Mouse (Mus musculus): ENCODE measurements around the gene Slc16a12. TPM values are rescaled to one million over a fixed set of nuclear protein-coding genes. Genes with fewer than 3 reads are reported as not detected.

The Slc16a12 gene
- 59.6 and 61.4 TPM in 2 replicates for polyA plus RNA-seq (2012; rRNA removed)

DNA sequence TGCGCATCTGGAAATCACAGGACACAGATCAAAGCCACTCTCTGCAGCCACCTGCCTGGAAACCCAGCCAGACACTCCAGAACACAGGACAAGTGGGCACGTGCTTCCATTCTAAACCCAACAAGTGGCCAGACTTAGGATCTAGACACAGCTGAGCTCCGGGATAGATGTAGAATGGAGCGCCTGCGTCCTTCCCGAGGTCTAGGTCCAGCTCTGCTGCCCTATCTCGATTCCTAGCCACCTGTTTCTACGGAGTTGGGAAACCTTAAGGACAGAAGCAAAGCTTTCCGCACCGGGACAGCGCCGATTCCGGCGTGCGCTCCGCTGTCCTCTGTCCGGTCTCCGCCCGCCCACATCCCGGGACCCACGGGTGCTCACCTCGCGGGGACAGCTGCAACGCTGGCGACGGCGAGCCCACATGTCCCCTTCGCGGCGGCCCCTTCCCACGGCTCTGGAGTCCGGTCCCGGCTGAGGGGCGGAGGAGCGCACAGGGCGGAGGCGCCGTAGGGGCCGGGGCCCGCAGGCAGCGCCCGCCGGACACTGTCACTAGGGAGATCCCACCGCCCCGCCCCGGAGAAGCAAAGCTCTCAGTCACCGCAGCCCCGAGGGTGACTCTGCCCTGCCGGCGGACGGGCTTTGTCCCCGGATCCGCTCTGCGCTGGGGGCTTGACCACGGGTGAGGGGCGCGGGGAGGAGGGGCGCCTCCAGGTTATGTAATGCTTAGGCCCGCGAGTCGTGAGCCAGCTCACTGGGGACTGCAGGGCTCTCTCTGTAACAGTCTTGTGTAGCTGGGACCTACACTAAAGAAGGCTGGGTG is at the start of gene Slc16a12:
Gene Slc16a12 (minus strand): TSS at position 602 of the 817 bp plus-strand sequence.
- peak; percentile 71 for DNase-seq
- Histone ChIP-seq H3K36me3 (ENCODE audit: control insufficient read depth, insufficient read depth, low read length) (no peaks in the 10 kb centered on the region), H3K27me3 (replicated peaks; ENCODE audit: control insufficient read depth, insufficient read depth, low read length) (no peaks in the 10 kb centered on the region), H3K4me1 (ENCODE audit: control insufficient read depth, insufficient read depth, low read length) (peaks cover 6% of the 10 kb centered on the region; the same call in 1 of the 2 replicates), H3K4me3 (ENCODE audit: insufficient read depth, low read depth, low read length) (peak within 1 kb of the TSS; percentile 61), H3K27ac (ENCODE audit: insufficient read depth, low read depth, low read length) (peak within 1 kb of the TSS; percentile 85)
- 1% methylated on average over 61 of the region's 61 CpGs for WGBS
- TF ChIP-seq CTCF (conservative IDR thresholded peaks at IDR 0.05; ENCODE audit: insufficient read depth, insufficient read length, low read depth, low read length) (no peak), POLR2A (IDR thresholded peaks at IDR 0.05; ENCODE audit: low read depth, low read length) (no peak)

DNA sequence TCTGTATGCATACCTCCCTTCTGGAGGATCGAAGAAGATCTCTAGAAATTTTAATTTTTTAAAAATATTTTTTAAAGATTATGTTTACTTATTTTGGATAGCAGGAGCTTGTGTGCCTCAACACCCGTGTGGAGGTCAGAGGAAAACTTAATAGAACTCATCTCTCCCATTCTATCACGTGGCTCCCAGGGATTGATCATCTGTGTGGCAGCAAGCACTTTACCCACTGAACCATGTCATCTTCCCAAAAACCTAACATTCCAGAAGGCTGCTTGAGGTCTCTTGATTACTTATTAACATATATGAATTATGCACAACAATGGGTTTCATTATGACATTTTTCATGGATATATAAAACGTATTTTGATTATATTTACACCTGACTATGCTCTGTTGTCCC is 49.3 kb upstream of the Slc16a12 start:
- Histone ChIP-seq H3K27ac (ENCODE audit: insufficient read depth, low read depth, low read length) (peak overlapping the region; percentile 82; the same call in 1 of the 2 replicates), H3K27me3 (replicated peaks; ENCODE audit: control insufficient read depth, insufficient read depth, low read length) (no peaks in the 10 kb centered on the region), H3K36me3 (ENCODE audit: control insufficient read depth, insufficient read depth, low read length) (no peaks in the 10 kb centered on the region), H3K4me1 (ENCODE audit: control insufficient read depth, insufficient read depth, low read length) (peaks cover 20% of the 10 kb centered on the region; the same call in 1 of the 2 replicates), H3K4me3 (ENCODE audit: insufficient read depth, low read depth, low read length) (no peak overlapping the region)
- peak; percentile 69 for DNase-seq
- WGBS = 56% methylated on average over 4 of the region's 4 CpGs
- TF ChIP-seq POLR2A (IDR thresholded peaks at IDR 0.05; ENCODE audit: low read depth, low read length) (no peak), CTCF (conservative IDR thresholded peaks at IDR 0.05; ENCODE audit: insufficient read depth, insufficient read length, low read depth, low read length) (no peak)

DNA sequence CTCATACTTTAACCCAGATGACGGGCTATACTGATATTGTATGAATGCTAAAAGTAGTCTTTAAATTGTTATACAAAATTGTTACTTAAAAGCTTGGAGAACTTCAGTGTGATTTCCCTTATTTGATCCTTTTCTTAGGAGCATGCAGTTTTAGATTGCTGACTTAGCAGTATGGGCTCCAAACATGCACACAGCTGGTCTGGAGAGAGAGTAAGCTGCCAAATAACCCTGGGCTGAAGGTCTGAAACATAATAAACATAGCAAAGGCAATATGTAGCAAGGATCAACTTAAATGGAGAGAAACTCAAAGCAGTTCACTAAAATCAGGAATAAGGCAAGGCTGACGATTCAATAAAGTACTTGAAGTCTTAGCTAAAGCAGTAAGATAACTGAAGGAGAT is 35.4 kb upstream of the Slc16a12 start:
- no peaks in the 10 kb centered on the region; the same call in 1 of the 2 replicates for H3K4me1 ChIP-seq (ENCODE audit: control insufficient read depth, insufficient read depth, low read length)
- H3K27me3 ChIP-seq (replicated peaks; ENCODE audit: control insufficient read depth, insufficient read depth, low read length) = no peaks in the 10 kb centered on the region
- DNase-seq = peak; percentile 16
- H3K4me3 ChIP-seq (ENCODE audit: insufficient read depth, low read depth, low read length) = no peak overlapping the region
- WGBS = 91% methylated on average over 2 of the region's 2 CpGs
- H3K36me3 ChIP-seq (ENCODE audit: control insufficient read depth, insufficient read depth, low read length) = no peaks in the 10 kb centered on the region
- TF ChIP-seq CTCF (conservative IDR thresholded peaks at IDR 0.05; ENCODE audit: insufficient read depth, insufficient read length, low read depth, low read length) (no peak), POLR2A (IDR thresholded peaks at IDR 0.05; ENCODE audit: low read depth, low read length) (no peak)
- H3K27ac ChIP-seq (ENCODE audit: insufficient read depth, low read depth, low read length) = no peak overlapping the region

DNA sequence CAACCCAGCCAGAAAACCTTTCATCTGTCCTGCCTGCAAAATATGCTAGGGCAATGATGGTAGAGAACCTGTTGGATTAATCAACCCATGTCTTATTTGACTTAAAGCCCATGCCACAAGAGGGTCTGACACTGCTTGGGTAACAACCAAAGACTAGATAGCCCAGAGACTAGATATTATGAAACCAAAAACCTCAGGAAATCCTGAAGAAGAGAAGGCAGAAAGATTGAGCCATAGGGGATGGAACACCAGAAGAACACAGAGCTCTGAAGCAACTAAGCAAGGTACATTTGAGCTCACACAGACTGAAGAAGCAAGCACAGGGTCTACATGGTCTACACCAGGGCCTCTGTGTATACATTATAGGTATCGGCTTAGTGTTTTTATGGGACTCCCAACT is 31.9 kb upstream of the Slc16a12 start:
- Histone ChIP-seq H3K27me3 (replicated peaks; ENCODE audit: control insufficient read depth, insufficient read depth, low read length) (no peaks in the 10 kb centered on the region), H3K4me1 (ENCODE audit: control insufficient read depth, insufficient read depth, low read length) (no peaks in the 10 kb centered on the region; the same call in 1 of the 2 replicates), H3K4me3 (ENCODE audit: insufficient read depth, low read depth, low read length) (no peak overlapping the region), H3K27ac (ENCODE audit: insufficient read depth, low read depth, low read length) (0 out of 2 replicates have a peak overlapping the region, but pooled peaks have one; percentile 16), H3K36me3 (ENCODE audit: control insufficient read depth, insufficient read depth, low read length) (no peaks in the 10 kb centered on the region)
- WGBS = 100% methylated on average over 1 of the region's 1 CpGs
- no peak for DNase-seq
- TF ChIP-seq POLR2A (IDR thresholded peaks at IDR 0.05; ENCODE audit: low read depth, low read length) (no peak), CTCF (conservative IDR thresholded peaks at IDR 0.05; ENCODE audit: insufficient read depth, insufficient read length, low read depth, low read length) (no peak)

DNA sequence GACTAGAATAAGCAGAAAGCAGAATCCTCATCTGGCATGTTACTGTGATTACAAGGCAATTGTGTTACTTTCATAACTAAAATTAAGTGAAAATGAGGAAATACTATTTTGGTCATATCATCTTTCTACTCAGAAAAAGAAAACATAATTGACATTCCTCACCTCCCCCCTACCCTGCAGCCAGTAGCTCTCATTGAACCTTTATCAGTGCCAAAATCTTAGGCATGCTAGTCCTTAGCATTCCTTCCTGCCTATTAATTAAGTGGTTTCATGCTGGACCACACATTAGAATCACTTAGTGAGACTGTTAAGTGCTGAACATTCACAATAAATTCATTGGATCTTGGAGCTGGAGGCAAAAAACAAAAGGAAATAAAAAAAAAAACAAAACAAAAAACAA is 31.0 kb upstream of the Slc16a12 start:
- Histone ChIP-seq H3K27ac (ENCODE audit: insufficient read depth, low read depth, low read length) (no peak overlapping the region), H3K4me1 (ENCODE audit: control insufficient read depth, insufficient read depth, low read length) (no peaks in the 10 kb centered on the region; the same call in 1 of the 2 replicates), H3K4me3 (ENCODE audit: insufficient read depth, low read depth, low read length) (no peak overlapping the region), H3K36me3 (ENCODE audit: control insufficient read depth, insufficient read depth, low read length) (no peaks in the 10 kb centered on the region), H3K27me3 (replicated peaks; ENCODE audit: control insufficient read depth, insufficient read depth, low read length) (no peaks in the 10 kb centered on the region)
- DNase-seq = peak; percentile 66
- TF ChIP-seq CTCF (conservative IDR thresholded peaks at IDR 0.05; ENCODE audit: insufficient read depth, insufficient read length, low read depth, low read length) (no peak), POLR2A (IDR thresholded peaks at IDR 0.05; ENCODE audit: low read depth, low read length) (no peak)

DNA sequence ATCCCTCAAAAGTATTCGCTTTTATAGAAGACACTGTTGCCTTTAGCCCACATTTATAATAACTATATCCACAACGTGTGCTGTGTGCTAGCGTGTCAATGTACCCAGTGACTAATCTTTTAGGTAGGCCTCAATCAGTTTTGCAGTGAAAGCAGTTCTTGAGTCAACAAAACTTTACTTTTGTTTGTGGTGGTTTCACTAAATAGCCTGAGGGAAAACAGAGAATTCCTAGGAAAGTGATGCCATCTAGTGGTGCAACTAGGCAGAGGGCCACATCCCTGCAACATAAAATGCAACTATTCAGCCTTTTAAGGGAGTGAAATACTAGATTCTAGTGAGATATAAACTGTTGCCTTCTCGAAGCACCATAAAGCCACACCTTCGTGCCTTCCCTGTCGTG is 25.7 kb upstream of the Slc16a12 start:
- Histone ChIP-seq H3K4me3 (ENCODE audit: insufficient read depth, low read depth, low read length) (no peak overlapping the region), H3K27me3 (replicated peaks; ENCODE audit: control insufficient read depth, insufficient read depth, low read length) (no peaks in the 10 kb centered on the region), H3K27ac (ENCODE audit: insufficient read depth, low read depth, low read length) (no peak overlapping the region), H3K36me3 (ENCODE audit: control insufficient read depth, insufficient read depth, low read length) (no peaks in the 10 kb centered on the region), H3K4me1 (ENCODE audit: control insufficient read depth, insufficient read depth, low read length) (no peaks in the 10 kb centered on the region; the same call in 1 of the 2 replicates)
- 16% methylated on average over 6 of the region's 6 CpGs for WGBS
- peak; percentile 87 for DNase-seq
- no peak for TF ChIP-seq POLR2A (IDR thresholded peaks at IDR 0.05; ENCODE audit: low read depth, low read length)
- peak; percentile 15; the same call in 1 of the 2 replicates for TF ChIP-seq CTCF (conservative IDR thresholded peaks at IDR 0.05; ENCODE audit: insufficient read depth, insufficient read length, low read depth, low read length)

DNA sequence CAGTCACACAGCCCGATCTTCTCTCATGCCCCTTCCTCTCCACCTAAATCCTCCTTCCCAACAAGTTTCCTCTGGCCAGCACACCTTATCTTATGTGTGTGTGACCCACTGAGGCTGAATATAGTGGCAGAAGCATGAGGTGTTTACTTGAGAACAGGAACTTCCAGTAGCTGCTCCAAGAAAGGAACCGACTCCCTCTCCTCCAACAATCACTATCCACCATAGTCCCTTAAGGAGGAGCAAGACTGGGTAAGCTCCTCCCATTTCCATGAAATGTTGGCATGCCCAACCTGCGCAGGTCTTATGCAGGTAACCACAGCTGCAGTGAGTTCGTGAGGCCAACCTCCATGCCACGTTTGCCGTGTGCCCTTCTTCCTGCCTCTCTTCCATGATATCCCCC is 23.7 kb upstream of the Slc16a12 start:
- no peak overlapping the region for H3K27ac ChIP-seq (ENCODE audit: insufficient read depth, low read depth, low read length)
- H3K27me3 ChIP-seq (replicated peaks; ENCODE audit: control insufficient read depth, insufficient read depth, low read length) = no peaks in the 10 kb centered on the region
- H3K36me3 ChIP-seq (ENCODE audit: control insufficient read depth, insufficient read depth, low read length) = no peaks in the 10 kb centered on the region
- H3K4me1 ChIP-seq (ENCODE audit: control insufficient read depth, insufficient read depth, low read length) = no peaks in the 10 kb centered on the region; the same call in 1 of the 2 replicates
- no peak for DNase-seq
- no peak overlapping the region for H3K4me3 ChIP-seq (ENCODE audit: insufficient read depth, low read depth, low read length)
- 89% methylated on average over 6 of the region's 6 CpGs for WGBS
- TF ChIP-seq CTCF (conservative IDR thresholded peaks at IDR 0.05; ENCODE audit: insufficient read depth, insufficient read length, low read depth, low read length) (no peak), POLR2A (IDR thresholded peaks at IDR 0.05; ENCODE audit: low read depth, low read length) (no peak)
